Mouse (Mus musculus): ENCODE results near the gene Dnal1. TPM values are rescaled to one million over a fixed set of nuclear protein-coding genes. Genes with fewer than 3 reads are reported as not detected.

The Dnal1 gene
- polyA plus RNA-seq, 1 experiment = 6.3 TPM

- Histone ChIP-seq H3K4me1 (ENCODE audit: control insufficient read depth, insufficient read depth, low read length) (peaks cover 4% of the 10 kb centered on the region; the same call in 1 of the 2 replicates), H3K27me3 (replicated peaks; ENCODE audit: control insufficient read depth, insufficient read depth, low read length) (no peaks in the 10 kb centered on the region), H3K36me3 (ENCODE audit: control insufficient read depth, insufficient read depth, low read length) (no peaks in the 10 kb centered on the region; the same call in none of the 2 replicates), H3K4me3 (ENCODE audit: insufficient read depth, low read depth, low read length) (no peak overlapping the region), H3K27ac (ENCODE audit: insufficient read depth, low read depth, low read length) (no peak overlapping the region)
- no peak for DNase-seq
- 60% methylated on average over 8 of the region's 8 CpGs for WGBS
- TF ChIP-seq CTCF (conservative IDR thresholded peaks at IDR 0.05; ENCODE audit: insufficient read depth, insufficient read length, low read depth, low read length) (no peak), POLR2A (IDR thresholded peaks at IDR 0.05; ENCODE audit: low read depth, low read length) (no peak)
Observed at GRCm38 (mm10) chr12:84161116-84161515, 47.0 kb downstream of the Dnal1 start.

- Histone ChIP-seq H3K27ac (ENCODE audit: insufficient read depth, low read depth, low read length) (no peak overlapping the region), H3K27me3 (replicated peaks; ENCODE audit: control insufficient read depth, insufficient read depth, low read length) (no peaks in the 10 kb centered on the region), H3K4me3 (ENCODE audit: insufficient read depth, low read depth, low read length) (no peak overlapping the region), H3K4me1 (ENCODE audit: control insufficient read depth, insufficient read depth, low read length) (peaks cover 4% of the 10 kb centered on the region; the same call in 1 of the 2 replicates), H3K36me3 (ENCODE audit: control insufficient read depth, insufficient read depth, low read length) (no peaks in the 10 kb centered on the region)
- 71% methylated on average over 14 of the region's 14 CpGs for WGBS
- TF ChIP-seq POLR2A (IDR thresholded peaks at IDR 0.05; ENCODE audit: low read depth, low read length) (no peak), CTCF (conservative IDR thresholded peaks at IDR 0.05; ENCODE audit: insufficient read depth, insufficient read length, low read depth, low read length) (peak; percentile 82)
- DNase-seq = peak; percentile 71
Observed at GRCm38 (mm10) chr12:84161616-84162433, 47.7 kb downstream of the Dnal1 start.

GRCm38 (mm10) chr12:84163133-84163532, 49.0 kb downstream of the Dnal1 start:
- H3K4me1 ChIP-seq (ENCODE audit: control insufficient read depth, insufficient read depth, low read length) = peaks cover 4% of the 10 kb centered on the region; the same call in 1 of the 2 replicates
- H3K27me3 ChIP-seq (replicated peaks; ENCODE audit: control insufficient read depth, insufficient read depth, low read length) = no peaks in the 10 kb centered on the region
- H3K4me3 ChIP-seq (ENCODE audit: insufficient read depth, low read depth, low read length) = no peak overlapping the region
- TF ChIP-seq CTCF (conservative IDR thresholded peaks at IDR 0.05; ENCODE audit: insufficient read depth, insufficient read length, low read depth, low read length) (peak; percentile 79), POLR2A (IDR thresholded peaks at IDR 0.05; ENCODE audit: low read depth, low read length) (no peak)
- no peaks in the 10 kb centered on the region for H3K36me3 ChIP-seq (ENCODE audit: control insufficient read depth, insufficient read depth, low read length)
- H3K27ac ChIP-seq (ENCODE audit: insufficient read depth, low read depth, low read length) = no peak overlapping the region
- DNase-seq = peak; percentile 52
- 71% methylated on average over 9 of the region's 9 CpGs for WGBS

GRCm38 (mm10) chr12:84163586-84164110, 49.5 kb downstream of the Dnal1 start:
- no peaks in the 10 kb centered on the region for H3K36me3 ChIP-seq (ENCODE audit: control insufficient read depth, insufficient read depth, low read length)
- no peak overlapping the region for H3K4me3 ChIP-seq (ENCODE audit: insufficient read depth, low read depth, low read length)
- no peak overlapping the region for H3K27ac ChIP-seq (ENCODE audit: insufficient read depth, low read depth, low read length)
- no peak for TF ChIP-seq CTCF (conservative IDR thresholded peaks at IDR 0.05; ENCODE audit: insufficient read depth, insufficient read length, low read depth, low read length)
- no peak for TF ChIP-seq POLR2A (IDR thresholded peaks at IDR 0.05; ENCODE audit: low read depth, low read length)
- DNase-seq = peak; percentile 30
- WGBS = 54% methylated on average over 11 of the region's 11 CpGs
- no peaks in the 10 kb centered on the region for H3K27me3 ChIP-seq (replicated peaks; ENCODE audit: control insufficient read depth, insufficient read depth, low read length)
- H3K4me1 ChIP-seq (ENCODE audit: control insufficient read depth, insufficient read depth, low read length) = peaks cover 4% of the 10 kb centered on the region; the same call in 1 of the 2 replicates

GRCm38 (mm10) chr12:84165631-84166373, 51.6 kb downstream of the Dnal1 start:
- WGBS = 38% methylated on average over 8 of the region's 8 CpGs
- TF ChIP-seq CTCF (conservative IDR thresholded peaks at IDR 0.05; ENCODE audit: insufficient read depth, insufficient read length, low read depth, low read length) (no peak), POLR2A (IDR thresholded peaks at IDR 0.05; ENCODE audit: low read depth, low read length) (no peak)
- no peak overlapping the region for H3K4me3 ChIP-seq (ENCODE audit: insufficient read depth, low read depth, low read length)
- peaks cover 4% of the 10 kb centered on the region; the same call in 1 of the 2 replicates for H3K4me1 ChIP-seq (ENCODE audit: control insufficient read depth, insufficient read depth, low read length)
- H3K36me3 ChIP-seq (ENCODE audit: control insufficient read depth, insufficient read depth, low read length) = no peaks in the 10 kb centered on the region
- H3K27me3 ChIP-seq (replicated peaks; ENCODE audit: control insufficient read depth, insufficient read depth, low read length) = no peaks in the 10 kb centered on the region
- peak; percentile 41 for DNase-seq
- H3K27ac ChIP-seq (ENCODE audit: insufficient read depth, low read depth, low read length) = peak overlapping the region; percentile 47

- no peak for TF ChIP-seq POLR2A (IDR thresholded peaks at IDR 0.05; ENCODE audit: low read depth, low read length)
- no peak for TF ChIP-seq CTCF (conservative IDR thresholded peaks at IDR 0.05; ENCODE audit: insufficient read depth, insufficient read length, low read depth, low read length)
- H3K36me3 ChIP-seq (ENCODE audit: control insufficient read depth, insufficient read depth, low read length) = peaks cover 1% of the 10 kb centered on the region
- H3K27me3 ChIP-seq (replicated peaks; ENCODE audit: control insufficient read depth, insufficient read depth, low read length) = no peaks in the 10 kb centered on the region
- H3K27ac ChIP-seq (ENCODE audit: insufficient read depth, low read depth, low read length) = no peak overlapping the region
- no peak overlapping the region for H3K4me3 ChIP-seq (ENCODE audit: insufficient read depth, low read depth, low read length)
- 70% methylated on average over 10 of the region's 10 CpGs for WGBS
- H3K4me1 ChIP-seq (ENCODE audit: control insufficient read depth, insufficient read depth, low read length) = peaks cover 25% of the 10 kb centered on the region
- no peak for DNase-seq
Observed at GRCm38 (mm10) chr12:84170610-84171009, 56.4 kb downstream of the Dnal1 start.
